Mouse (Mus musculus): ENCODE results near the gene Rsph6a.

GRCm38 (mm10) chr7:19054777-19055076 lies 237 bp downstream of the Rsph6a start:
- no peak for TF ChIP-seq CTCF (IDR thresholded peaks at IDR 0.05; ENCODE audit: extremely low read depth, insufficient read depth, insufficient read length, insufficient replicate concordance)
- TF ChIP-seq POLR2A (IDR thresholded peaks at IDR 0.05; ENCODE audit: low read depth, low read length): no peak

All from spleen, adult 2 months (tissue).